Mouse (Mus musculus): Measurements from ENCODE around the gene Fblim1. TPM values are rescaled to one million over a fixed set of nuclear protein-coding genes. Genes with fewer than 3 reads are reported as not detected.

The Fblim1 gene
- polyA plus RNA-seq, 1 experiment from 2014 or later, result 94.6 TPM

- WGBS, result 74% methylated on average over 6 of the region's 6 CpGs
- Histone ChIP-seq H3K27me3 (replicated peaks; ENCODE audit: control insufficient read depth, insufficient read depth, low read length) (no peaks in the 10 kb centered on the region), H3K4me1 (replicated peaks; ENCODE audit: control insufficient read depth, insufficient read depth, low read length) (peaks cover 17% of the 10 kb centered on the region), H3K36me3 (ENCODE audit: control insufficient read depth, insufficient read depth, low read length) (no peaks in the 10 kb centered on the region), H3K9ac (ENCODE audit: low read length) (no peak overlapping the region), H3K4me2 (ENCODE audit: low read length) (peak overlapping the region; percentile 50; the same call in 1 of the 2 replicates), H3K4me3 (ENCODE audit: low read depth, low read length) (no peak overlapping the region), H3K9me3 (ENCODE audit: control insufficient read depth, low read length) (no peaks in the 10 kb centered on the region), H3K27ac (ENCODE audit: low read depth) (no peak overlapping the region)
- ATAC-seq (replicated peaks; ENCODE audit: low FRiP score, low TSS enrichment, low read depth) (no peak), DNase-seq (ENCODE audit: low spot score) (no peak)
Measured at GRCm38 (mm10) chr4:141616811-141617210, 10.9 kb upstream of the Fblim1 start.

- Histone ChIP-seq H3K36me3 (ENCODE audit: control insufficient read depth, insufficient read depth, low read length) (no peaks in the 10 kb centered on the region), H3K4me2 (ENCODE audit: low read length) (no peak overlapping the region), H3K4me3 (ENCODE audit: low read depth, low read length) (no peak overlapping the region), H3K4me1 (replicated peaks; ENCODE audit: control insufficient read depth, insufficient read depth, low read length) (peaks cover 17% of the 10 kb centered on the region), H3K27me3 (replicated peaks; ENCODE audit: control insufficient read depth, insufficient read depth, low read length) (no peaks in the 10 kb centered on the region), H3K9ac (ENCODE audit: low read length) (no peak overlapping the region), H3K9me3 (ENCODE audit: control insufficient read depth, low read length) (no peaks in the 10 kb centered on the region), H3K27ac (ENCODE audit: low read depth) (no peak overlapping the region)
- WGBS, result 85% methylated on average over 14 of the region's 14 CpGs
- ATAC-seq (replicated peaks; ENCODE audit: low FRiP score, low TSS enrichment, low read depth), result no peak
- DNase-seq (ENCODE audit: low spot score), result no peak
Measured at GRCm38 (mm10) chr4:141614946-141615345, 9.1 kb upstream of the Fblim1 start.

- H3K27me3 ChIP-seq (replicated peaks; ENCODE audit: control insufficient read depth, insufficient read depth, low read length), result no peaks in the 10 kb centered on the region
- H3K9ac ChIP-seq (ENCODE audit: low read length), result no peak overlapping the region
- no peak for DNase-seq (ENCODE audit: low spot score)
- 68% methylated on average over 6 of the region's 6 CpGs for WGBS
- H3K27ac ChIP-seq (ENCODE audit: low read depth), result no peak overlapping the region
- no peak overlapping the region for H3K4me2 ChIP-seq (ENCODE audit: low read length)
- no peaks in the 10 kb centered on the region for H3K36me3 ChIP-seq (ENCODE audit: control insufficient read depth, insufficient read depth, low read length)
- no peak for ATAC-seq (replicated peaks; ENCODE audit: low FRiP score, low TSS enrichment, low read depth)
- H3K9me3 ChIP-seq (ENCODE audit: control insufficient read depth, low read length), result 0 out of 2 replicates have a peak, but pooled peaks cover 3% of the 10 kb centered on the region
- peaks cover 10% of the 10 kb centered on the region for H3K4me1 ChIP-seq (replicated peaks; ENCODE audit: control insufficient read depth, insufficient read depth, low read length)
- H3K4me3 ChIP-seq (ENCODE audit: low read depth, low read length), result no peak overlapping the region
Measured at GRCm38 (mm10) chr4:141609538-141609937, 3.6 kb upstream of the Fblim1 start.

GRCm38 (mm10) chr4:141605421-141605820 lies 475 bp downstream of the Fblim1 start:
- WGBS, result 86% methylated on average over 5 of the region's 5 CpGs
- H3K9me3 ChIP-seq (ENCODE audit: control insufficient read depth, low read length), result 0 out of 2 replicates have a peak, but pooled peaks cover 3% of the 10 kb centered on the region
- no peak overlapping the region for H3K4me3 ChIP-seq (ENCODE audit: low read depth, low read length)
- H3K9ac ChIP-seq (ENCODE audit: low read length), result no peak overlapping the region
- no peaks in the 10 kb centered on the region for H3K27me3 ChIP-seq (replicated peaks; ENCODE audit: control insufficient read depth, insufficient read depth, low read length)
- DNase-seq (ENCODE audit: low spot score) (no peak), ATAC-seq (replicated peaks; ENCODE audit: low FRiP score, low TSS enrichment, low read depth) (no peak)
- H3K36me3 ChIP-seq (ENCODE audit: control insufficient read depth, insufficient read depth, low read length), result no peaks in the 10 kb centered on the region
- no peak overlapping the region for H3K4me2 ChIP-seq (ENCODE audit: low read length)
- peaks cover 18% of the 10 kb centered on the region for H3K4me1 ChIP-seq (replicated peaks; ENCODE audit: control insufficient read depth, insufficient read depth, low read length)
- H3K27ac ChIP-seq (ENCODE audit: low read depth), result no peak overlapping the region

GRCm38 (mm10) chr4:141604493-141604892 lies 1.4 kb downstream of the Fblim1 start:
- peak overlapping the region; percentile 17 for H3K27ac ChIP-seq (ENCODE audit: low read depth)
- no peaks in the 10 kb centered on the region for H3K36me3 ChIP-seq (ENCODE audit: control insufficient read depth, insufficient read depth, low read length)
- H3K9me3 ChIP-seq (ENCODE audit: control insufficient read depth, low read length), result 0 out of 2 replicates have a peak, but pooled peaks cover 3% of the 10 kb centered on the region
- DNase-seq (ENCODE audit: low spot score), result no peak
- H3K9ac ChIP-seq (ENCODE audit: low read length), result no peak overlapping the region
- H3K4me1 ChIP-seq (replicated peaks; ENCODE audit: control insufficient read depth, insufficient read depth, low read length), result peaks cover 23% of the 10 kb centered on the region
- ATAC-seq (replicated peaks; ENCODE audit: low FRiP score, low TSS enrichment, low read depth), result no peak
- no peak overlapping the region for H3K4me2 ChIP-seq (ENCODE audit: low read length)
- 26% methylated on average over 8 of the region's 8 CpGs for WGBS
- no peaks in the 10 kb centered on the region for H3K27me3 ChIP-seq (replicated peaks; ENCODE audit: control insufficient read depth, insufficient read depth, low read length)
- H3K4me3 ChIP-seq (ENCODE audit: low read depth, low read length), result no peak overlapping the region

GRCm38 (mm10) chr4:141603921-141604320 lies 2.0 kb downstream of the Fblim1 start:
- H3K4me3 ChIP-seq (ENCODE audit: low read depth, low read length), result no peak overlapping the region
- peaks cover 23% of the 10 kb centered on the region for H3K4me1 ChIP-seq (replicated peaks; ENCODE audit: control insufficient read depth, insufficient read depth, low read length)
- no peak overlapping the region for H3K4me2 ChIP-seq (ENCODE audit: low read length)
- H3K36me3 ChIP-seq (ENCODE audit: control insufficient read depth, insufficient read depth, low read length), result no peaks in the 10 kb centered on the region
- H3K27me3 ChIP-seq (replicated peaks; ENCODE audit: control insufficient read depth, insufficient read depth, low read length), result no peaks in the 10 kb centered on the region
- 64% methylated on average over 4 of the region's 4 CpGs for whole genome bisulfite sequencing
- no peak for DNase-seq (ENCODE audit: low spot score)
- ATAC-seq (replicated peaks; ENCODE audit: low FRiP score, low TSS enrichment, low read depth), result no peak
- H3K9me3 ChIP-seq (ENCODE audit: control insufficient read depth, low read length), result 0 out of 2 replicates have a peak, but pooled peaks cover 3% of the 10 kb centered on the region
- no peak overlapping the region for H3K9ac ChIP-seq (ENCODE audit: low read length)
- H3K27ac ChIP-seq (ENCODE audit: low read depth), result peak overlapping the region; percentile 17

GRCm38 (mm10) chr4:141602523-141603223 lies 3.2 kb downstream of the Fblim1 start:
- Histone ChIP-seq H3K27ac (ENCODE audit: low read depth) (no peak overlapping the region), H3K4me1 (replicated peaks; ENCODE audit: control insufficient read depth, insufficient read depth, low read length) (peaks cover 27% of the 10 kb centered on the region), H3K9me3 (ENCODE audit: control insufficient read depth, low read length) (0 out of 2 replicates have a peak, but pooled peaks cover 3% of the 10 kb centered on the region), H3K4me3 (ENCODE audit: low read depth, low read length) (no peak overlapping the region), H3K36me3 (ENCODE audit: control insufficient read depth, insufficient read depth, low read length) (no peaks in the 10 kb centered on the region), H3K9ac (ENCODE audit: low read length) (no peak overlapping the region), H3K4me2 (ENCODE audit: low read length) (no peak overlapping the region), H3K27me3 (replicated peaks; ENCODE audit: control insufficient read depth, insufficient read depth, low read length) (no peaks in the 10 kb centered on the region)
- WGBS, result 71% methylated on average over 11 of the region's 11 CpGs
- no peak for ATAC-seq (replicated peaks; ENCODE audit: low FRiP score, low TSS enrichment, low read depth)
- DNase-seq (ENCODE audit: low spot score), result no peak

- H3K36me3 ChIP-seq (ENCODE audit: control insufficient read depth, insufficient read depth, low read length), result no peaks in the 10 kb centered on the region
- DNase-seq (ENCODE audit: low spot score), result no peak
- no peak for ATAC-seq (replicated peaks; ENCODE audit: low FRiP score, low TSS enrichment, low read depth)
- no peak overlapping the region for H3K4me3 ChIP-seq (ENCODE audit: low read depth, low read length)
- peaks cover 30% of the 10 kb centered on the region for H3K4me1 ChIP-seq (replicated peaks; ENCODE audit: control insufficient read depth, insufficient read depth, low read length)
- 79% methylated on average over 12 of the region's 12 CpGs for WGBS
- H3K27ac ChIP-seq (ENCODE audit: low read depth), result no peak overlapping the region
- no peak overlapping the region for H3K9ac ChIP-seq (ENCODE audit: low read length)
- H3K9me3 ChIP-seq (ENCODE audit: control insufficient read depth, low read length), result no peaks in the 10 kb centered on the region
- no peaks in the 10 kb centered on the region for H3K27me3 ChIP-seq (replicated peaks; ENCODE audit: control insufficient read depth, insufficient read depth, low read length)
- no peak overlapping the region for H3K4me2 ChIP-seq (ENCODE audit: low read length)
Measured at GRCm38 (mm10) chr4:141601148-141601862, 4.6 kb downstream of the Fblim1 start.
